Mouse (Mus musculus) MEL (cell line): ENCODE results near the gene Tbc1d16. TPM values are rescaled to one million over a fixed set of nuclear protein-coding genes. Genes with fewer than 3 reads are reported as not detected.

ENCODE experiments used
- DNase-seq: peaks from one replicate; pipeline ENCODE4 v3.0.0; 2011; ENCODE audit warnings: low read depth, low spot score
- H3K27ac ChIP-seq: 2 replicates; pipeline ENCODE4 v1.5.1; 2012; ENCODE audit warnings: low read depth, mild to moderate bottlenecking, control low read depth, low read length, moderate library complexity; ENCODE audit not compliant: control insufficient read depth
- H3K27me3 ChIP-seq, 2 experiments: fragments of 150-350 bp in 1 of 2; sonication (generic) in 1 of 2; 2 replicates each; pipeline ENCODE4 v1.6.1; 2012; ENCODE audit warnings: low read length in 2 of 2, mild to moderate bottlenecking in 2 of 2, improper control_type of control experiment in 1 of 2, moderate library complexity in 1 of 2; ENCODE audit not compliant: insufficient read depth in 2 of 2, control insufficient read depth in 1 of 2
- H3K36me3 ChIP-seq, 2 experiments: 2 replicates each; pipeline ENCODE4 v1.6.1; 2012 to 2014; ENCODE audit warnings: low read length in 2 of 2, improper control_type of control experiment in 1 of 2, inconsistent platforms in 1 of 2, mild to moderate bottlenecking in 1 of 2; ENCODE audit not compliant: insufficient read depth in 2 of 2, control insufficient read depth in 1 of 2
- H3K4me1 ChIP-seq, 2 experiments: fragments of 150-350 bp in 1 of 2; sonication (generic) in 1 of 2; 2 replicates each; pipeline ENCODE4 v1.6.1; 2012; ENCODE audit warnings: low read length in 2 of 2, improper control_type of control experiment in 1 of 2, mild to moderate bottlenecking in 1 of 2; ENCODE audit not compliant: insufficient read depth in 2 of 2, control insufficient read depth in 1 of 2
- H3K4me3 ChIP-seq, 2 experiments: fragments of 150-350 bp in 1 of 2; sonication (generic) in 1 of 2; 2 replicates each; pipeline ENCODE4 v1.5.1; 2012; ENCODE audit warnings: low read depth in 2 of 2, low read length in 2 of 2, mild to moderate bottlenecking in 2 of 2, moderate library complexity in 2 of 2, control low read depth in 1 of 2, improper control_type of control experiment in 1 of 2; ENCODE audit not compliant: control insufficient read depth in 1 of 2, insufficient read depth in 1 of 2
- H3K79me2 ChIP-seq: 2 replicates; pipeline ENCODE4 v1.6.1; 2012; ENCODE audit warnings: mild to moderate bottlenecking, low read length, moderate library complexity; ENCODE audit not compliant: control insufficient read depth, poor library complexity, insufficient read depth
- H3K9ac ChIP-seq: 2 replicates; pipeline ENCODE4 v1.6.1; 2012; ENCODE audit warnings: low read depth, mild to moderate bottlenecking, control low read depth, low read length, moderate library complexity; ENCODE audit not compliant: control insufficient read depth, poor library complexity, severe bottlenecking
- H3K9me3 ChIP-seq: fragments of 150-350 bp; sonication (generic); replicated peaks from 2 replicates; pipeline ENCODE4 v1.6.1; 2012; ENCODE audit warnings: mild to moderate bottlenecking, low read length, improper control_type of control experiment, moderate library complexity; ENCODE audit not compliant: insufficient read depth
- CTCF ChIP-seq, 3 experiments: IDR thresholded peaks in 2 of 3; conservative IDR thresholded peaks in 1 of 3; 2 replicates each; pipeline ENCODE4 v1.5.1; 2011 to 2012; ENCODE audit warnings: low read length in 3 of 3, low read depth in 2 of 3, mild to moderate bottlenecking in 2 of 3, improper control_type of control experiment in 1 of 3, inconsistent platforms in 1 of 3, mixed read lengths in 1 of 3, moderate library complexity in 1 of 3; ENCODE audit not compliant: control insufficient read depth in 1 of 3, insufficient read depth in 1 of 3, poor library complexity in 1 of 3, severe bottlenecking in 1 of 3
- ETS1 ChIP-seq: IDR thresholded peaks from 2 replicates; pipeline ENCODE4 v1.6.1; 2012; ENCODE audit warnings: low read depth, mild to moderate bottlenecking, inconsistent platforms, low read length, improper control_type of control experiment, moderate library complexity
- GATA1 ChIP-seq: IDR thresholded peaks from 2 replicates; pipeline ENCODE4 v1.6.1; 2011; ENCODE audit warnings: low read depth, low read length, improper control_type of control experiment
- MAFK ChIP-seq: IDR thresholded peaks from 2 replicates; pipeline ENCODE4 v1.6.1; 2011; ENCODE audit warnings: low read depth, mild to moderate bottlenecking, low read length, improper control_type of control experiment, borderline replicate concordance
- MXI1 ChIP-seq: IDR thresholded peaks from 2 replicates; pipeline ENCODE4 v1.6.1; 2011; ENCODE audit warnings: mild to moderate bottlenecking, low read depth, low read length, improper control_type of control experiment
- MYC ChIP-seq: IDR thresholded peaks from 2 replicates; pipeline ENCODE4 v1.6.1; 2011; ENCODE audit warnings: low read depth, mild to moderate bottlenecking, low read length, improper control_type of control experiment, moderate library complexity
- NRF1 ChIP-seq: IDR thresholded peaks from 2 replicates; pipeline ENCODE4 v1.6.1; 2014; ENCODE audit warnings: low read depth, mild to moderate bottlenecking, inconsistent platforms, low read length, improper control_type of control experiment, moderate library complexity; ENCODE audit not compliant: poor library complexity, insufficient read depth, severe bottlenecking
- POLR2AphosphoS5 ChIP-seq: IDR thresholded peaks from 2 replicates; pipeline ENCODE4 v1.6.1; 2012; ENCODE audit warnings: low read depth, borderline replicate concordance, mild to moderate bottlenecking, inconsistent platforms, low read length, moderate library complexity, mixed read lengths
- RAD21 ChIP-seq: IDR thresholded peaks from 2 replicates; pipeline ENCODE4 v1.6.1; 2011; ENCODE audit warnings: mild to moderate bottlenecking, low read depth, low read length, improper control_type of control experiment
- SMC3 ChIP-seq: IDR thresholded peaks from 2 replicates; pipeline ENCODE4 v1.6.1; 2011; ENCODE audit warnings: low read depth, low read length, improper control_type of control experiment
- ZC3H11A ChIP-seq: IDR thresholded peaks from 2 replicates; pipeline ENCODE4 v1.6.1; 2012; ENCODE audit warnings: low read depth, mild to moderate bottlenecking, inconsistent platforms, low read length, improper control_type of control experiment
- ZMIZ1 ChIP-seq: IDR thresholded peaks from 2 replicates; pipeline ENCODE4 v1.6.1; 2012; ENCODE audit warnings: low read depth, mild to moderate bottlenecking, inconsistent platforms, low read length, improper control_type of control experiment, moderate library complexity
- polyA plus RNA-seq, 2 experiments: library from polyadenylated mRNA; stranded (reverse) in 1 of 2; unstranded in 1 of 2; fragments of >175 nt in 1 of 2; fragments of >200 nt in 1 of 2; gene quantifications; 2 replicates each; pipeline versions ENCODE4 v1.2.1 to v1.2.4; 2012; ENCODE audit warnings: low replicate concordance in 2 of 2, low read depth in 1 of 2; ENCODE audit not compliant: insufficient read length in 2 of 2, insufficient read depth in 1 of 2, missing spikeins in 1 of 2
- total RNA-seq: library from RNA; depleted of rRNA; stranded (reverse); fragments of 300-350 nt; gene quantifications from 2 replicates; pipeline ENCODE4 v1.2.3, GENCODE M21; 2012

Gene Tbc1d16
- total and polyA plus RNA-seq, 3 experiments = 13.6 to 19.2 TPM; not detected in 1

- no peaks in the 10 kb centered on the region for H3K36me3 ChIP-seq
- no peaks in the 10 kb centered on the region for H3K9me3 ChIP-seq
- H3K79me2 ChIP-seq = no peaks in the 10 kb centered on the region
- DNase-seq = peak; percentile 52
- no peaks in the 10 kb centered on the region; a peak in 1 of 4 replicates for H3K4me1 ChIP-seq
- no peaks in the 10 kb centered on the region for H3K27me3 ChIP-seq
- TF ChIP-seq ZMIZ1 (no peak), CTCF (IDR thresholded peaks at IDR 0.05 in 2 of 3, conservative IDR thresholded peaks at IDR 0.05 in 1 of 3; ENCODE audit: control insufficient read depth in 1 of 3, insufficient read depth in 1 of 3, low read depth in 2 of 3, low read length in 3 of 3, poor library complexity in 1 of 3, severe bottlenecking in 1 of 3) (peak; percentile 36 to 86 (median 77)), RAD21 (peak; percentile 67), MXI1 (no peak), SMC3 (peak; percentile 73), ZC3H11A (peak; percentile 45)
- TF ChIP-seq, all 39 proteins: peak for 4
- Histone ChIP-seq H3K9ac (no peak overlapping the region), H3K27ac (no peak overlapping the region), H3K4me3 (no peak overlapping the region)
Measured at GRCm38 (mm10) chr11:119190498-119190897, 37.8 kb downstream of the Tbc1d16 start.

- Histone ChIP-seq H3K9ac (no peak overlapping the region), H3K27me3 (no peaks in the 10 kb centered on the region), H3K9me3 (no peaks in the 10 kb centered on the region), H3K79me2 (no peaks in the 10 kb centered on the region), H3K36me3 (no peaks in the 10 kb centered on the region), H3K27ac (no peak overlapping the region), H3K4me1 (no peaks in the 10 kb centered on the region; a peak in 1 of 4 replicates)
- TF ChIP-seq NRF1 = no peak
- no peak for TF ChIP-seq ETS1
- no peak for TF ChIP-seq GATA1
- TF ChIP-seq MAFK = no peak
- TF ChIP-seq, all 39 proteins: peak for 0
- H3K4me3 ChIP-seq = no peak overlapping the region
- no peak for DNase-seq
Measured at GRCm38 (mm10) chr11:119189319-119189718, 39.0 kb downstream of the Tbc1d16 start.

GRCm38 (mm10) chr11:119188389-119188788 lies 39.9 kb downstream of the Tbc1d16 start:
- Histone ChIP-seq H3K9ac (no peak overlapping the region), H3K79me2 (no peaks in the 10 kb centered on the region), H3K9me3 (no peaks in the 10 kb centered on the region), H3K4me3 (no peak overlapping the region), H3K27me3 (no peaks in the 10 kb centered on the region), H3K4me1 (no peaks in the 10 kb centered on the region; a peak in 1 of 4 replicates), H3K36me3 (no peaks in the 10 kb centered on the region), H3K27ac (no peak overlapping the region)
- peak; percentile 30 for DNase-seq
- TF ChIP-seq MAFK (no peak), MYC (no peak), POLR2AphosphoS5 (no peak)
